Mouse (Mus musculus): ENCODE results near the gene Ahnak. TPM values are rescaled to one million over a fixed set of nuclear protein-coding genes. Genes with fewer than 3 reads are reported as not detected.

The Ahnak gene
- polyA plus RNA-seq, 1 experiment from 2014 or later = 38.4 TPM

DNA sequence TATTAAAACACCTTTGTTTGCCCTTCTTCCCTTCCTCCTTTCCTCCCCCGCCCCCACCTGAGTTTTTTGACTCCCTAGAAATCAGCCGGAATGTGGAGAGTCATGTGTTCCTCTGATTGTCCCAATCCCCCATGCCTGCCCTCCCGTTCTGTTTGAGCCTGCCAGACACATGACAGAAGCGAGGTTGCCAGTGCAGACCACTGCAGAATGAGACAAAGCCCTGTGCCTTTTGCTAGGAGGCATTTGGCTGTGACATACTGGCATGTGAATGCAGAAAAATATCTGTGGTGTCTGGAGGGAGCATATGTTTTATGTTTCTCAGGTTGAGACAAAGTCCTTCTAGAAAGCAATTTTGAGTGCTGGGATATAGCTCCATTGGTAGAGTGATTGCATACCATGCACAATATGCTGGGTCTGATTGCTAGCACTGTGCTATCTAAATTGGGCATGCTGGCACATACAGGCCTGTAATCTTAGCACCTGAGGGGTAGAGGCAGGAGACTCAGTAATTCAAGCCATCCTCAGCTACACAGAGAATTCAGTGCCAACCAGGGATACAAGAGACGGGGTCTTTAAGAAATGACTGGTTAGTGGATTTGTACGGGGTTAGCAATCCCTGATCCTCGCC is 43.5 kb downstream of the Ahnak start:
- H3K4me3 ChIP-seq = no peak overlapping the region
- H3K27ac ChIP-seq = peak overlapping the region; percentile 35
- 56% methylated on average over 7 of the region's 7 CpGs for WGBS
- peaks cover 49% of the 10 kb centered on the region for H3K4me1 ChIP-seq (replicated peaks)
- no peak overlapping the region for H3K4me2 ChIP-seq
- no peaks in the 10 kb centered on the region for H3K9me3 ChIP-seq (replicated peaks)
- no peaks in the 10 kb centered on the region for H3K27me3 ChIP-seq
- 0 out of 2 replicates have a peak, but pooled peaks have one; percentile 43 for ATAC-seq (replicated peaks; ENCODE audit: insufficient number of reproducible peaks, insufficient read depth, low FRiP score, low read depth)
- H3K36me3 ChIP-seq = no peaks in the 10 kb centered on the region
- no peak overlapping the region for H3K9ac ChIP-seq

DNA sequence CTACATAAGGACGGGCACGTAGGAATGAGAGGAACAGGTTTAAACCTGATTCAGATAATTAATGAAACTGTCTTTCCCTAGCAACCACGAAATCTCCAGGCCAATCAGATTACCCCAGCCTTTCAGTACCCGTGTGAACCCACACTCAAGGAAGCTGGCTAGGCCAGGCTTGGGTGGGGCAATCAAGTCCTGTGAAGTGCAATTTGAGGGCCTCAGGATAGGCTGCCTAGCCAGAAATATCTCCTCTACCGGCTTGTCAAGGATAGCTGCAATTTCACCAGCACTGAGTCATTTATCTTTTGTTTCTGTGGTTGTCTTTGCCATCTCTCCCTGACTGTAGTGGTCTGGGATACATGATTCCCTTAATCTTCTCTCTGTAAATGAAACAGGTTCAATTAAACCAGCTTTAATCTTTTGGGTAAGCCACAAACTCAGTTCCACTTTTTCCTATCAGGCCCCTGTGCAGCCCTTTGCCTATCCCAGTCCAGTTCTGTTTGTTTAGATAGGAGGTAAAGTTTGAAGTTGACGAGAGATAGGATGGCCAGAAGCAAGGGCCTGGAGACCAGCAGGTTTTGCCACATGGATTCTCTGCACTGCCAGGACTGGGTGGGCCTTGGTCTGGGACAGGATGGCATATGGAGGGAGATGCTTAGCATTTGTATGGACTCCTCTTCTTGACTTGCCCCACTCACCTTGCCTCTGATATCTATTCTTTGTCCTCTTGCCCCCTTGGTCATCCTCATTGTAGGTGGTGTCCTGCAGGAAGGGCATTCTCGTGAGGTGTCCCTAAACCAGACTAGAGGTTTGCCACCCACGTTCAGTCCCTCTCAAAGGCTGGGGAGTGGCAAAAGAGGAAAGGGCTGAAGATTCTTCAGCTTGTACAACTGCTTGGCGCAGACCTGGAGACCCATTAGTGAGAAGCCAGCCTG is 44.6 kb downstream of the Ahnak start:
- no peaks in the 10 kb centered on the region for H3K27me3 ChIP-seq
- no peaks in the 10 kb centered on the region for H3K36me3 ChIP-seq
- H3K4me3 ChIP-seq = no peak overlapping the region
- H3K27ac ChIP-seq = peak overlapping the region; percentile 35; the same call in 1 of the 2 replicates
- H3K9me3 ChIP-seq (replicated peaks) = no peaks in the 10 kb centered on the region
- 61% methylated on average over 9 of the region's 9 CpGs for WGBS
- no peak overlapping the region for H3K4me2 ChIP-seq
- peaks cover 39% of the 10 kb centered on the region for H3K4me1 ChIP-seq (replicated peaks)
- ATAC-seq (replicated peaks; ENCODE audit: insufficient number of reproducible peaks, insufficient read depth, low FRiP score, low read depth) = no peak
- H3K9ac ChIP-seq = no peak overlapping the region

DNA sequence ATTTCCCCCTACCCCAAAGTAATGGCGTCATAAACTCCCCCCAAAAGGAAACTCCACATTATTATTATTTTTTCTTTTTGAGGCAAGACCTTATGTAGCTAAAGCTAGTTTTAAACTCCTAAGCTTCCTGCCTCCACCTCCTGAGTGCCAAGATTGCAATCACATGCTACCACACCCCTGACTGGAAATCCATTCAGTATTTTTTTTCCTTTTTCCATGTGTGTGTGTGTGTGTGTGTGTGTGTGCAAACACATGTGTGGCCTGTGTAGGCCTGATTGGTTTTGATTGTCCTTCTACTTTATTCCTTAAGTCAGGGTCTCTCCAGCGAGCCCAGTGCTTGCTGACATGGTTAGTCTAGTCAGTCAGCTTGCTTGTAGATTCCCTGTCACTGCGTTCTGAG is 45.4 kb downstream of the Ahnak start:
- Histone ChIP-seq H3K36me3 (no peaks in the 10 kb centered on the region), H3K27ac (no peak overlapping the region), H3K9me3 (replicated peaks) (no peaks in the 10 kb centered on the region), H3K4me2 (no peak overlapping the region), H3K27me3 (no peaks in the 10 kb centered on the region), H3K4me1 (replicated peaks) (peaks cover 35% of the 10 kb centered on the region), H3K9ac (no peak overlapping the region), H3K4me3 (no peak overlapping the region)
- no peak for ATAC-seq (replicated peaks; ENCODE audit: insufficient number of reproducible peaks, insufficient read depth, low FRiP score, low read depth)
- 85% methylated on average over 3 of the region's 3 CpGs for WGBS

DNA sequence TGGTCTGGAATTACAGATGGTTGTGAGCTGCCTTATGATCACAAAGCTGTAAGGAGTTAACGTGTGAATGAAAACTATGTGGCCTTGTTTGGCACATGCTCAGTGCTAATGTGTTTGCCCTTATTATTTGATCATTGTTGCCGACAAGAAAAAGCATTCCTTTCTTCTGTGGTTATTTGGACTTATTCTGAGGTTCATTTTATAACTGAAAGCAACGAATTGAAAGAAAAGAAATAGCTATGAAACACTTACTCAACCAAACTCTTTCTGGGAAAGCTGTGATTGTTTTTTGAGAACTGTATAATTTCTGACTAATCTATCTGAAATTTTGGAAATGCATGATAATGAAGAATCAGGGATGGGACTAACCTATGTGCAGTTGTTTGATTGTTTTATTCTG is 46.0 kb downstream of the Ahnak start:
- ATAC-seq (replicated peaks; ENCODE audit: insufficient number of reproducible peaks, insufficient read depth, low FRiP score, low read depth) = no peak

DNA sequence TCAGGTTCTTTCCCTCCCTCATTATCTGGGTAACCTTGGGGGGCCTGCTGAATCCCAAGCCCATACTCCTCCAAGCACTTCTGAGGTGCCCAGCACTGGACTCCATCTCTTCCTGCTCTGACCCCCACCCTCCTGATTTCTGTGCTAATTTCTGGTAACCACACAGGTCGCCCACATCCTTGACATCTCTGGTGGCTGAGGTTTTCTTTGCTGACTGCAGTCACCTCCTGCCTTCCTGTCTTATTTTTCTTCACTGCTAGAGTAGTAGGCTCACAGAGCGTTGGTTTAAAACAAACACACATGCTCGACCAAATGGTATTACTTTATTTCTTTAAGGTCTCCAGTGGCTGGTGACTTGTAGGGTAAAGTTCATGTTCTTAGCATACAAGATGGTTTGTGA is 49.1 kb downstream of the Ahnak start:
- Histone ChIP-seq H3K4me1 (replicated peaks) (peaks cover 20% of the 10 kb centered on the region), H3K4me2 (no peak overlapping the region), H3K4me3 (no peak overlapping the region), H3K9ac (no peak overlapping the region), H3K27me3 (no peaks in the 10 kb centered on the region), H3K9me3 (replicated peaks) (no peaks in the 10 kb centered on the region), H3K27ac (no peak overlapping the region), H3K36me3 (no peaks in the 10 kb centered on the region)
- WGBS = 58% methylated on average over 3 of the region's 3 CpGs
- ATAC-seq (replicated peaks; ENCODE audit: insufficient number of reproducible peaks, insufficient read depth, low FRiP score, low read depth) = no peak

More for the DNA sequence above, 46.0 kb downstream of the Ahnak start:
- Histone ChIP-seq H3K4me1 (replicated peaks) (peaks cover 33% of the 10 kb centered on the region), H3K9me3 (replicated peaks) (no peaks in the 10 kb centered on the region), H3K36me3 (no peaks in the 10 kb centered on the region), H3K27me3 (no peaks in the 10 kb centered on the region), H3K9ac (no peak overlapping the region), H3K4me3 (no peak overlapping the region), H3K4me2 (no peak overlapping the region), H3K27ac (no peak overlapping the region)
- WGBS = 59% methylated on average over 3 of the region's 3 CpGs

DNA sequence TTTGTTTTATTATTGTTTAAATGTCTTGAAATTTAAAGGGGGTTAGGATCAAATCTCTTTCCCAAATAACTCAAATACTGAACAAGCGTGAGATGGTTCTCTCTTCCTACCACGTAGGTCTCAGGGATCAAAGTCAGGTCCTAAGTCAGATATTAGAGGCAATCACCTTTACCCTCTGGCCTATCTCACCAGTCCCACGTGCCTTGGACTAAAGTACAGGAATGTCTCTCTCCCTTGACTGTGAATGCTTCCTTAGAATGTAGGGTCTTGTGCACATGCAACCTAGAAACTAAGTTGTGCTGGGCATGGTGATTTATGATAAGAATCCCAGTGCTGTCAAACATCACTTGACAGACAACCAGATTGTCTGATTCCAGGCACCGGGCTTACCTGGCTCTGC is 50.2 kb downstream of the Ahnak start:
- ATAC-seq (replicated peaks; ENCODE audit: insufficient number of reproducible peaks, insufficient read depth, low FRiP score, low read depth) = no peak
- Histone ChIP-seq H3K27ac (no peak overlapping the region), H3K4me3 (no peak overlapping the region), H3K9ac (no peak overlapping the region), H3K36me3 (no peaks in the 10 kb centered on the region), H3K4me1 (replicated peaks) (peaks cover 11% of the 10 kb centered on the region), H3K4me2 (no peak overlapping the region), H3K27me3 (no peaks in the 10 kb centered on the region), H3K9me3 (replicated peaks) (no peaks in the 10 kb centered on the region)
- WGBS = 69% methylated on average over 4 of the region's 4 CpGs

DNA sequence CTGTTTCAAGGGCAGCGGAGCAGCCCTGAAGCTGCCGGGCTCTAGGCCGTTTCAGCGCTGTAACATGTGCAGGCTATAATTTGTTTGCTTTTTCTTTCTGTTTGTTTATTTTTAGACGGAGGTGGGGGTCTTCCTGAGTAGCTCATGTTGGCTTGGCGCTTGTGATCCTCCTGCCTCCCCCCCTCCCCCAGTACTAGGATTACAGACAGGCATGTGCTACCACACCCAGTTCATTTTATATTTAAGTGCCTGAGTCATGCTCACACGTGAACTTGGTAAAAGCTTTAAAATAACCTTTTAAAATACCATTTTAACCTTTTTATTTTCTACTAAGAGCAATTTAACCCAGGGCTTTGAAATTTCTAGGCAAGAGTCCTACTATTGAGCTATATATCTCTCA is 50.8 kb downstream of the Ahnak start:
- Histone ChIP-seq H3K4me3 (no peak overlapping the region), H3K36me3 (no peaks in the 10 kb centered on the region), H3K9ac (no peak overlapping the region), H3K4me2 (no peak overlapping the region), H3K4me1 (replicated peaks) (peaks cover 11% of the 10 kb centered on the region), H3K27ac (no peak overlapping the region), H3K9me3 (replicated peaks) (no peaks in the 10 kb centered on the region), H3K27me3 (no peaks in the 10 kb centered on the region)
- no peak for ATAC-seq (replicated peaks; ENCODE audit: insufficient number of reproducible peaks, insufficient read depth, low FRiP score, low read depth)
- 44% methylated on average over 7 of the region's 7 CpGs for WGBS

DNA sequence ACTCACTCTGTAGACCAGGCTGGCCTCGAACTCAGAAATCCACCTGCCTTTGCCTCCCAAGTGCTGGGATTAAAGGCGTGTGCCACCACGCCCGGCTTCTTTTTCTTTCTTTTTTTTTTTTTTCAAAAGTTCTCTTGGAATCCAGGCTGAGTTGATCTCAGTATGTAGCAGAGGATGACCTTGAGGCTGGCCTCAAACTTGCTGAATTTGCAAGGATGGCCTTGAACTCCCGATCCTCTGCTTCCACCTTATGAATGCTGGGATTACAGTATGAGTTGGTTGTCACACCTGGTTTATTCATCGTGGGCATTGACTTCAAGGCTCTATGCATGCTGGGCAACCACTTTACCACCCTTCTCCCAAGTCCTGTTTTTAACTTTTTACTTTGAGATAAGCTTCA is 51.6 kb downstream of the Ahnak start:
- no peak for ATAC-seq (replicated peaks; ENCODE audit: insufficient number of reproducible peaks, insufficient read depth, low FRiP score, low read depth)
- peaks cover 11% of the 10 kb centered on the region for H3K4me1 ChIP-seq (replicated peaks)
- H3K9ac ChIP-seq = no peak overlapping the region
- H3K27ac ChIP-seq = no peak overlapping the region
- H3K27me3 ChIP-seq = no peaks in the 10 kb centered on the region
- 78% methylated on average over 6 of the region's 6 CpGs for WGBS
- H3K4me3 ChIP-seq = no peak overlapping the region
- H3K36me3 ChIP-seq = no peaks in the 10 kb centered on the region
- H3K9me3 ChIP-seq (replicated peaks) = no peaks in the 10 kb centered on the region
- no peak overlapping the region for H3K4me2 ChIP-seq

DNA sequence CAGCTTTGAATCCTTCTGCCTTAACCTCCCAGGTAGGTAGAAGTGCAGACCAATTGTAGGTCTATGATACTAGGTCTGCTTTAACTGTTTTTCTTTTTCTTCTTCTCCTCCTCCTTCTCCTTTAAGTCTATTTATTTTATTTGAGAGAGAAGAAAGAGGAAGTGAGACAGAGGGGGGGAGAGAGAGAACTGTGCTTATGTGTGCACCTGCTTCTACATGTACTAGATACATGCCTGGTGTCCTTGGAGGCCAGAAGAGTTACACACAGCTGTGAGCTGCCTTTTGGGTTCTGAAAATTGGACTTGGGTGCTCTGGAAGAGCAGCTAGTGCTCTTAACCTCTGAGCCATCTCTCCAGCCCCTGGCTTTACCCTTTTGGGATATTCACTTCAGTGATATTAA is 52.0 kb downstream of the Ahnak start:
- Histone ChIP-seq H3K4me2 (no peak overlapping the region), H3K4me1 (replicated peaks) (peaks cover 11% of the 10 kb centered on the region), H3K9ac (no peak overlapping the region), H3K9me3 (replicated peaks) (no peaks in the 10 kb centered on the region), H3K36me3 (no peaks in the 10 kb centered on the region), H3K27ac (no peak overlapping the region), H3K27me3 (no peaks in the 10 kb centered on the region), H3K4me3 (no peak overlapping the region)
- ATAC-seq (replicated peaks; ENCODE audit: insufficient number of reproducible peaks, insufficient read depth, low FRiP score, low read depth) = no peak

DNA sequence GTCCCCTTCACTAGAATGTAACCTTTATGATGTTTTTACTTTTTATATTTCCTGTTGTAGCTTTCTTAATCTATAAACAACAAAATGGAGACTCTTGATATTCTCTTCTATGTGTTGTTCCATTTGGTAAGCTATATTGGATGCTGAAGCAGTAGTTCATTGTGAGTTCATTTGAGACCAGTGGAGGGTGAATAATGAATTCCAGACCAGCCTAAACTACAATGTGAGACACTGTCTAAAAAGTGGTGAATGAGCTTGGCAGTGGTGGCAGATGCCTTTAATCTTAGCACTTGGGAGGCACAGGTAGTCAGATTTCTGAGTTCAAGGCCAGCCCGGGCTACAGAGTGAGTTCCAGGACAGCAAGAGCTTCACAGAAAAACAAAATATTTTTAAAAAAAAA is 54.0 kb downstream of the Ahnak start:
- Histone ChIP-seq H3K9ac (no peak overlapping the region), H3K4me3 (no peak overlapping the region), H3K36me3 (no peaks in the 10 kb centered on the region), H3K4me1 (replicated peaks) (peaks cover 24% of the 10 kb centered on the region), H3K27ac (no peak overlapping the region), H3K27me3 (no peaks in the 10 kb centered on the region), H3K9me3 (replicated peaks) (no peaks in the 10 kb centered on the region), H3K4me2 (no peak overlapping the region)
- 81% methylated on average over 1 of the region's 1 CpGs for WGBS
- ATAC-seq (replicated peaks; ENCODE audit: insufficient number of reproducible peaks, insufficient read depth, low FRiP score, low read depth) = no peak

DNA sequence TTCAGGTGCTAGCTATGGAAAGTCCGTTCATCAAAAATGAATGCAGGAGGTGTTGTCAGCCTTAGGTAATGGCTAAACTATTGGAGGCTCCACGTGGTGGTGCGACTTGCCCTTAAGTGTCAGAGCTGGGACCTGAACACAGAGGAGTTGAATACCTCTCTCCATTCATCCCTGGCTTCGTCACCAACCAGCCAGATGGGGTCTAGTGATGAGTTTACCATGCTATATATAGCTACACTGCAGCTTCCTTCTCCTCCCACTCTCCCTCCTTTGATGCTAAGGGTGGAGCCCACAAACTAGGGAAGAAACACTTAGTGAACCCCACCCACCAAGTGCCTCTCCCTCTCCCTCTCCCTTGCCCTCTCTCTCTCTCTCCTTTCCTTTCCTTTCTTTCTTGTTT is 55.2 kb downstream of the Ahnak start:
- H3K27ac ChIP-seq = no peak overlapping the region

More for the DNA sequence above, 55.2 kb downstream of the Ahnak start:
- Histone ChIP-seq H3K4me1 (replicated peaks) (peaks cover 27% of the 10 kb centered on the region), H3K4me3 (no peak overlapping the region), H3K4me2 (no peak overlapping the region), H3K36me3 (no peaks in the 10 kb centered on the region), H3K9me3 (replicated peaks) (no peaks in the 10 kb centered on the region), H3K27me3 (no peaks in the 10 kb centered on the region), H3K9ac (no peak overlapping the region)
- 46% methylated on average over 4 of the region's 4 CpGs for WGBS
- ATAC-seq (replicated peaks; ENCODE audit: insufficient number of reproducible peaks, insufficient read depth, low FRiP score, low read depth) = no peak
